Mouse (Mus musculus) left cerebral cortex, postnatal 36 days (tissue): ENCODE results near the gene Fgfr2. TPM values are rescaled to one million over a fixed set of nuclear protein-coding genes. Genes with fewer than 3 reads are reported as not detected.

Source experiments
- DNase-seq, 2 experiments: peaks; one replicate each; pipeline ENCODE4 v3.0.0; 2021 to 2022; ENCODE audit warnings: low spot score in 2 of 2, mixed read lengths in 1 of 2
- intact Hi-C: fragments of 180-260 bp; cut with DNase I; formaldehyde crosslinking; loops from one replicate; pipeline ENCODE4 v1.15.1; 2025
- total RNA-seq, 2 experiments: library from RNA; stranded (reverse); gene quantifications; 2 replicates each; pipeline ENCODE4 v1.2.3; 2021

Gene Fgfr2
- total RNA-seq, 2 experiments from 2014 or later, result 41.6 to 46.6 TPM

DNA sequence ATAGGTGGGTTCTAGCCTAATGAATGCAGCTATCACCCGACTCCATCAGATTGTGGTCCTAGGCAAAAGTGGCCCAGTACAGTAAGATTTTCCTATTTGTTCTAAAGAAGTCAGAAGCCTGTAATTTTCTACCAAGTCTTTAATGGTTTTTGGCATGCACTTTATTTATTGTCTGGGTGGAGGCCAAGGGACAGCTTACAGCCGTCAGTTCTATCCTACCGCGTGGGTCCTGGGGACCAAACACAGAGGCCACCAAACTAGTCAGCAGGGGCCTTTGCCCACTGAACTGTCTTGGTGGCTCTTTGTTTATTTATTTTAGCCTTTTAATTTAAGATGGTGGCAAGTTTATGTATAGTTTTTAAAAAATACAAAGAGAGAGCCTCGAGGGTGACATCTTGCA lies 2544.5 kb downstream of the Fgfr2 start:
- DNase-seq, result no peak
- intact Hi-C loops, result no loop called here

DNA sequence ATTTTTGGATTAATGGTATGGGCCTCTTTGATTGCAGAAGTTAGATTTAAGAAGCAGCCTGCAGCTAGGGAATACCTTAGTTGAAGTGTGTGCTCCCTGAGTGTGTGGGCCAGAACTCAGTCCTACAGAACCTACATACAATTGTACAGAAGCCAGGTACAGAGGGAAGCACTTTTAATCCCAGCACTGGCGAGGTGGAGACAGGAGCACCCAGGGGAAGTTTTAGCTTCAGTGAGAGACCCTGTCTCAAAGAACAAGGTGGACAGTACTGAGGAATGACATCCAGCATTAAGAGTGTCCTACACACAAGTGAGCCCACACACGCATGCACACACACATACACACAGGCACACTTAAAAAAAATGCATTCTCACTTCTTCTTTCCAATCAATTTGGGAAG lies 2545.1 kb downstream of the Fgfr2 start:
- intact Hi-C loops, result no loop called here
- DNase-seq, result no peak

DNA sequence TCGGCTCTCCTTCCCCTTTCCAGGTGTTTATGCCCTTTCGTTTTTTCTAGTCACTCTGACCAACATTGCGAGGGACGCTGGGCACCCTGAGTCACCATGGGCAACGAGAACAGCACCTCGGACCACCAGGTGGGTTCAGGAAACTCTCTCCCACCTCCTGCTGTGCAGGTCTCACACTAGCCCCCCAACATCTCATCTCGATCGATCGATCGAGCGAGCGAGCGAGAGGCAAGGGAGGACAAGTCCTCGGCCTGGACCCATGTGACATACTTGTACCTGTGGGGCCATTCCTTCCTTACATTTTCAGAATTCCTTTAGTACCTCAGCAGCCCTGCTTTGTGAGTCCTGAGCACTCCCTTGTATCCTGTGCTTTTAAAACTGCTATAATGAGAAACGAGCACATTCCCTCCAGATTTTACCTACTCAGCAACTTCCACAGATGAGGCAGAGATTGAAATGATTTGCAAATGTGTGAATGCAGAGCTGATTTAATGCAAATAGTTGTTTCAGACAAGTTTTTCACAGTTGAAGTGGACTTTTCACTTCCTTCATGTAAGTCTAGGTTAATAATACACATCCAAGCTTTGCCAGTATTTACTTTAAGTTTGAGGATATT lies 2545.7 kb downstream of the Fgfr2 start, which contains the start of gene Tacc2:
Tacc2 (plus strand) TSS at position 51 of the 616 bp plus-strand sequence.
- DNase-seq, result no peak
- intact Hi-C loops, result no loop called here

DNA sequence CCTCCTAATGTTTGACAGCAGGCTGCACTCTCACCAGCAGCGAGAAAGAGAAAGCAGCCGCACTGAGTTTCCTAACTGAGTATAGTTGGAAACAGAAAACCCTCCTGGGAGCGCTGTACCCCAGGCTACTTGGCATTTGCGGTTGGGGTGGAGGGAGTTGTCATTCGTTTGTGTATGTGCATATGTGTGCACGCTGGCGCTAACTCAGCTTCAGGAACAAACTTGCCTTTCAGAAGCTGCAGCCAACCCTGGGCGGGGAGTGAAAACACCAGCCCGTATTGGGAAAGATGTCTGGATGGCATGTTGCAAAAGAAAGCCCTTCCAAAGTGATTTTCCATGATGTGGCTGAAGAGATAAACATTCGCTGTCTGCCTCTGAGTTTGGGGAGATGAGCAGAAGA lies 2546.2 kb downstream of the Fgfr2 start:
- intact Hi-C loops, result no loop called here
- peak in 1 of 2 experiments; percentile 18 for DNase-seq

DNA sequence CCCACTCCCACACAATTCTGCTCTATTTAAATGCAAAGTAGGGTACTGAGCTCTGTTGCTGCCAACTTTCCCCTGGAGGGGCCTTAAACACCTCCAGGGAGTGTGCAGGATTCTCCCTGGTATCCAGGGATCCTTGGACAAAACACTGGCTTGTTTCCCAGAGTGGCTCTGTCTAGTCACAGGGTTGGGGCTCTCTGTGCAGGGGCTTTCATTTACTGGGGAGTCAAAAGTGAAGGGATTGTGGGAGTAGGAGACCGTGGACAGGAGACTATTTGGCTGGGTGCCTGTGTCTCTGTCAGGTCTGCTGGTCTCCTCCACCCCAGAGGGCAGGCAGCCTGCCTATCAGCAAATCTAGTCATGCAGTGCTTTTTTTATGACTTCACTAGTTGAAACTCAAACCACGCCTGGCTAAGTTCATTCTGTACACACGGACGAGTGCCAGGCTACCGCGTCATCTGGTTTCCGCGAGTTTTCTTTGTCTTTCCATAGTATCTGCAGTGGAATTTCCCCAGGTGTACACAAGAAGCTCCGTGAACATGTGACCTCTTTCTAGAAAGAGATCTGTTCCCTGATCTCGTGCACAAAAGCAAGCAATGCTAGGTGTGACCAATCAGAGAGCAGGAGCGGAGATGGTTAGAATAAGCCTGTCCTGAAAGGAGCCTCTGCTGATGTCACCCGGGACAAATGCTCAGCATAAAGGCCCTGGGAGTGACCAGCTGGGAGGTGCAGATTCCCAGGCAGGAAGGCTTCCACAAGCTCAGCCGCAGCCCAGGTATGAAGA lies 2548.7 kb downstream of the Fgfr2 start:
- DNase-seq, result no peak
- intact Hi-C loops, result no loop called here

DNA sequence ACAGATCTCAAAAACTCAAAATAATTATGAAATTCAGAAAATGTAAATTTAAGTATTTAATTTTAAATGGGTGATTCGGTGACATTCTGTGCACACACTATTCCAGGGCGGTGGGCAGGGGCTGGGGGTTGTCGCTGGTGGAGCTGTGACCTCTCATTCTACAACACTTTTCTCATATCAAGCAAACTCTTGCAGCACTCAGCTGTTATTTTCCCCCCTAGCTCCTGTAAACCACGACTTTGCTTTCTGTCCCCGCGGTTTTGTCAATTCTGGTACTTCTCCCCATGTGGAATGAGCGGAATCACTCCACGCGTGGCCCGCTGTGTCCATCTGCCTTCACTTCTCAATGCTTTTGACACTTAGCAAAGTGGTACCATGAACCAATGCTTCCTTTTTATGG lies 2549.4 kb downstream of the Fgfr2 start:
- intact Hi-C loops, result no loop called here
- no peak for DNase-seq

DNA sequence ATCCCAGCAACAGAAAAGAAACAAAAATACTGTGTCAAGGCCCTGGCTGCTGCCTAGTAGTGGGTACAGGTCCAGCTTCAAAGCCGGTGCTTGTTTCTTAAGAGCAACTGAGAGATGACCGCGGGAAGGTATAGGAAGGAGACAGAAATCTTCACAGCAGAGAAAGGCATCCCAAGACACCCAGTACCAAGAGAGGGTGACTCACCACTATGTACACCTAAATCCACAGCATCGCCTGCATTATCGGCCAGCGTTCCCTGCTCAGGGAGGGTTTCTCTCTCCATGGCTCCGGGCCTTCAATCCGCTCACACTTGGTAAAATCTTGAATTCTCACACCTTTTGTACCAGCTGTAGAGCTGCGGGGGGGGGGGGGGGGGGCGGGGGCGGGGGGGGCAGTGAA lies 2550.3 kb downstream of the Fgfr2 start, which contains the start of gene Nsmce4a:
Nsmce4a (minus strand) TSS at position 298 of the 400 bp plus-strand sequence.
- DNase-seq, result no peak
- intact Hi-C loops, result no loop called here

DNA sequence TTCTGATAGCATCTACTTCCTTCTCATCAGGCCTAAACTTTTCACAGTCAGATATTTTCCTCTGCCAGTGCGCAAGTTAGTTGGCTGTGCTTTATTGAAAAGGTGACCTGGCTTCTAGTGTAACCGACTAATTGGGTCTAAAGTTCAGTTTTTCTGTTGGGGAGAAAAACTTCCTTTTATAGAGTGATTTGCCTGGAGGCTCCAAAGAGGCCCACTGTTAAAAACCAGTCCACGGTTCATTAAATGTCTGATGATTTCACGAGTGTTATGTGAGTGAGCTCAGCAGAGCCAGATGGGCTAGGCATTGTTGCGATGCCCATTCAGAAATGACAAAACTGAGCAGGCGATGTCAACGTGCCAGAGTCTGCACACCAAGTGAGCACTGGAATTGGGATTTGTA lies 2552.7 kb downstream of the Fgfr2 start:
- intact Hi-C loops, result no loop called here

DNA sequence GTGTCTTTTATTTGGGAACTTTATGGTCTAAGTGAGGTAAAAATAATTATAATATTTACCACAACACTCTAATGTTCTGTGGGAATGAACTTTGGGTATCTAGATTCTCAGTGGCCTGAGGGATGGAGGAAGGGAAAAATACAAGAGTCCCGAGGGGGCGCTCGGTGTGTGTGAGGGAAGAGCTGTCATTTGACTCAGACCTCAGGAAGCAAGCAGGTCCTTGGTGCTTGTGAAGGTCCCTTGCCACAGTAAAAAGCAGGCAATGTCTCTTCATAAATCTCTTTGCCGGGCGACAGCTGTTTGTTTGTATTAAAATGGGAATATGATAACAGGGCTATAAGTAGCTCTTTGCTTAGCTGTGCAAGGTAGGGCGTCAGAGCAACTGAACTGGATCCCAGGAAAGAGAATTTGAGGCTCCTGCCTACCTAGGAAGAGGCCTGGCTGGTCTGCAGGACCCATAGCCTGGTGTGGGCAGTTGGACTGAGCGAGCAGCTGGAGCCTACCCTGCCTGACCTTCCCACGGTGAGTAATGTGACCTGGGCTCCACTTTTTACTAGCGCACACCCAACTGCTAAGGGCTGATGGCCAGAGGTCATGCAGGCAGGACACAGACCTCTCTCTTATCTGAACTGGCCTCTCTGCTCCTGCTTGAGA lies 2554.2 kb downstream of the Fgfr2 start:
- intact Hi-C loops, result no loop called here
- DNase-seq, result no peak

More for the DNA sequence above, 2552.7 kb downstream of the Fgfr2 start:
- DNase-seq, result no peak

DNA sequence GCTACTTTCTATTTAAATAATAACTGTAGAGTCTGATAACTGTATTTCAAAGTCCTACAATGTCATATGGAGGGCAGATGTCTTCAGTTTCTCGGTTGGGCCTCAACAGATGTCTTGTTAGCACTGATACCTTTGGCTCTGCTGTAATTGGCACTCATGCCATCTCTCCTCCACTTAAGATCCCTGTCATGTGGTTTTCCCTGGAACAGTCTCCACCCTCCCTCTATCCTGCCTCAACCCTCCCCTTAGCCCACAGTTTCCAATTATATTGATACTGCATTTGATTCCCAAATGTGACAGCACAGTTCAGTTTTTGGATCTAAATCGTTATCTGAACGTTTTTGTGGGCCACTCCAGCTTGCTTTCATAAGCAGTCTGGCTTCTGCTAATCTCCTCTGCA lies 2558.6 kb downstream of the Fgfr2 start:
- DNase-seq, result no peak
- intact Hi-C loops, result no loop called here

DNA sequence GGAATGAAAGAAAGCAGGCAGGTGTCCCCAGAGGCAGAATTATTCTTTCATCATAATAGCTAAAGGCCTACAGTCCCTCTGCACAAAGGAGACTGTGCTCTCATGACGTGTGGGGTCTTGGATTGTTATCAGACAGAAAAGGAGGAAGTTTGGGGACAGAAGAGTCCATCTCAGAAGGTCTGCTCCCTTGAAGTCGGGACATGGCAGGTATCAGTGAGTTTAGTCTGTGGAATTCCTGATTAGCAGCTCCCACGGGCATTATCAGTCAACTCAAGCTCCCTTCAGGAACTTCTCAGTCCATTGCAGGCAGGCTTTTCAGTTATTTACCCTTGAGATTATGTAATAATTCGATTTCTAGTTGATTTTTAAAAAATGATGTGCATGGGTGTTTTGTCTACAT lies 2559.3 kb downstream of the Fgfr2 start:
- intact Hi-C loops, result no loop called here
- no peak for DNase-seq

DNA sequence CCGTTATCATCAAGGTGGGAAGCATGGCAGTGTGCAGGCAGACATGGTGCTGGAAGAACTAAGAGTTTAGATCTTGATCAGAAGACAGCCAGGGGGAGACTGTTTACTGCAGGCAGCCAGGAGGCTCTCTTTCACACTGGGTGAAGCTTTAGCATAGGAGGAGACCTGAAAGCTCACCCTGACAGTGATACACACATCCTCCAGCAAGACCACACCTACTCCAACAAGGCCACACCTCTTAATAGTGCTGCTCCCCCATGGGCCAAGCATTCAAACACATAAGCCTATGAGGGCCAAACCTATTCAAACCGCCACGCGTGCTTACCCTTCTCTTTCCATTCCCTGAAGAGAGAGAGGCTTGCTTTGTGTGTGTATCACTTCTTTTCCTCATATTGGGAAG lies 2559.9 kb downstream of the Fgfr2 start:
- intact Hi-C loops, result no loop called here
- no peak for DNase-seq

DNA sequence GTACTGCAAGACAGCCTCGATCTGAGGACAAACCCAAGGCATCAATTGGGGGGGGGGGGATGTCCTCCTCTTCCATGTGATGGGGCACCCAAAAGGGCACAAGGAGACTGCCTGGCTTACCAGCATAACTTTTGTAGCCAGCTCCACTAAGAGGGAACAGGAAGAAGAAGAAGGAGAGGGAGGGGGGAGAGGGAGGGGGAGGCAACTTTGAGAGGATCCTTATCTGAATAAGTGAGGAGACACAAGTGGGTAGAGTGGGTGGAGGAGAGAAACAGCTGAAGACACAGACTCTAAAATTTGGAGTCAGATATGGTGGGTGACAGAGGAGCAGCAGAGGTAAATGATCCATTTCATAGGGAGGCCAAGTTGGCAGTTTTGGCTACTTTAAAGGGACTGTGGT lies 2562.2 kb downstream of the Fgfr2 start:
- intact Hi-C loops, result no loop called here
- DNase-seq, result no peak

DNA sequence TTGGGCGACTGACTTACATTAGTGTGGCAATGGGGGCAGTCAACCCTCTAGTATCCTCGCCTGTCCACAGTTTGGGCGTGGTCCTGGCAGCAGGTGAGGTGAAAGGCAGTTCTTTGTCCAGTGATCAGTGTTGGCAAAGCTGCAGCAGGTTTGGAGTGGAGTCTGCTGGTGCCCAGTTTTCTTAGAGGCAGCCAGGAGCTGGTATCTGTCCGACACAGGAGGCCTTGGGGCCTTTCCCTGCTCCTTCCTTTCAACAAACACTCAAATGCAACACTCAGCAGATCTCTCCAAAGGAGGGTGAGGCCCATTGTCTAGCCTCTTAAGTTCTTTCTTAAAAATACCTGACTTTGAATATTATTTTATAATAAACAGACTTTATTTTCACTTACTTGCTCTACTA lies 2564.6 kb downstream of the Fgfr2 start:
- no peak for DNase-seq
- intact Hi-C loops, result no loop called here

DNA sequence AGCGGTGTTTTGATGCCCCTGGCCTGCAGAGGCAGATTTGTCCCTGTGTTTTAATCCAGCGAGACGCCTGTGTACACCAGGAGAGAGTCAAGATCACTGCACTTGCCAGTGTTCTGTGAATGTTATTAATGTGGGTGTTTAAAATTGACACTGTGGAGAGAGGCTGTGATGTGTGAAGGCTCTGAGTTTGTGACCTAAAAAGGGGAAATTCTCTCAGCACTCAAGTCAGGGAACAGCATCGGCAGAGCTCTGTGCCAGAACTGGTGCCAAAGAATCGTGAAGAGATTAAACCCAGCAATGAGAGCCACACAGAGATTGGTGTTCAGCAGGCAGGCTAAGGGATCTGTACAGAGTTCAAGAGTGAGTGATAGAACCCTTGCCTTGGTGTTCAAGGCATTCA lies 2567.6 kb downstream of the Fgfr2 start:
- intact Hi-C loops, result no loop called here
- no peak for DNase-seq

DNA sequence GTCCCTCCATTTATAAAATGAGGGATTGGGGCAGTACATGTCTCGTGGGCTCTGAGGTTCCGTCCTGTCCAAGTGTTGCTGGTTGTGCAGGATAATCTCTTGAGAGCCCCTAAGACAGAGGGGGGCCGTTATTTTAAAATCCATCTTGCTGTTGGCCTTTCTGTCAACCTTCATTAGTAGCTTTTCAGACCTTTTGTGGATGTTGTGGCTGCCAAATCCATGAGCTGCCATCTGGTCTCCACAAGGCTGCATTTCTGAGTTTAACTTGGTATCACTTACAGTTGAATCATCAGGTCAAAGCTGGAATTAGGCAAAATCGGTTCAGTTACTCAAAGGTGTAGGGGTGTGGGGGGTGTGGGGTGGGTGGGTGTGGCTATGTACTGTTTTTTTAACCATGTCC lies 2569.8 kb downstream of the Fgfr2 start:
- no peak for DNase-seq
- intact Hi-C loops, result no loop called here

DNA sequence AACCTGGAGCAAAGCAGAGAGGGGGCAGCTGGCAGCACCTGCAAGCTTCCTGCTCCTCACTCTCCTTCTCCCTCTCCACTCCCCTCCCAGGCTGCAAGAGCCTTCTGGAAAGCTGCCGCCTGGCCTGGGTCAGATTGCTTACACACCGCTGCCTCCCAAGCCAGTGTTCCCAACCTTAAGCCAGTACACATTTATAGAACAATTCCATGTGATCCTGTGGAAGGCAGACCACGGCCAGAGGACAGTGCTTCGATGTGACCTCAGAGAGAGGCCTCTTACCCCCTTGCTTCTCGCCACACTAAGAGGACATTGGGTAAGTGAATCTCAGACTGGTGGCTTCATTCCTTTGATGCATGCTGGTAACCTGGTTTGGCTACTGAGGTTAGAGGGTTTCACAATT lies 2570.4 kb downstream of the Fgfr2 start:
- no peak for DNase-seq
- intact Hi-C loops, result no loop called here

DNA sequence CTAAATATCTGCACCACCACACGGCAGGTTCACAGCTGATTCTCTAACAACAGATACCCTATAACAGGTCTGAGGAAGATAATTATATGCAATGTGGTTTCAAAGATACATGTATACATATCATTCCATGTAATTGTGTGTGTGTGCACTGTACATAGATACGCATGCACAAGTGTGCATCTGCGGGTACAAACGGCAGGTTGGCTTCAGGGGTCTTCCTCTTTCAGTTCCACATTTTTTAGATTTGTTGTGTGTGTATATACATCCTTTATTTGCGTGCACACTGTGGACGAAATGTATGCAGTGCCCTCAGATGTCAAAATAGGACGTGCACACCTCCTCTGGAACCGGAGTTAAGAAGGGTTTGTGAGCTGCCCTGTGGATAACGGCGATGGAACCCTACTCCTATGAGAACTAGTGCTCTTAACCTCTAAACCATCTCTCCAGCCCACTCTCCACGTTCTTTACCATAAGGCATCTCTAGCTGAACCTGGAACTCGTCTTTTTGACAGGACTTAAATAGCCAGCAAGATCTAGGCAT lies 2575.4 kb downstream of the Fgfr2 start:
- no peak for DNase-seq
- intact Hi-C loops, result loop anchor here (5.0 kb wide), 2 partner anchors 55 to 135 kb away; no protein-coding TSS in a partner anchor

DNA sequence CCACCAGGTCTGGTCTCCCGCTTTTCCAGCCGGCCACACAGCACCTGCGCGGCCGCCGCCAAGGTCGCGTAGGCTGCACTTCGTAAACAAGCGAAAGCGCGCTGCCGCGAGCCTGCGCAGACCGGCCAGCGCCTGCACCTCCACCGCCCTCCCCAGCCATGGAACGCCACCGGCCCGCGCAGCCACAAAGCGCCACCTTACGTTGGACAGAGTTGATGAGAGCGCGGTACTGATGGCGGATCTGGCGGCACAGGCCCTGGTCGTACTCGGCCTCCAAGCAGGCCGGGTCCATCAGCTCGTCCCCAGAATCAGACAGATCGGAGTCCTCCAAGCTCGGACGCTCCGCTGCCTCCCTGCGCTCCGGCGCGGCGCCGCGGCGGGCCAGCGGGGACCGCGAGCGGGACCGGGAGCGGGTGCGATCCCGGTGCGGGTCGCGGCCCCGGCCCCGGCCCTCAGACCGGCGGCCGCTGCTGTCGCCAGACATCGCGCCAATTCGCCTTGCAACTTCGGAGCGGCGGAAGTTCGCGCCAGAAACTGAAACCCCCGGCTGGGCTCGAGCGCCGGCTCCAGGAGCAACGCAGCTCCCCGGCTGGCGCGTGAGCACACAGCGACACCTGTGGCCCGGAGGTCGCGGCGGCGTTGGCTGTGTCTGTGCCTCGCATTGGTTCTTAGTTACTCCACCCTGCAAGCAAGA lies 2576.2 kb downstream of the Fgfr2 start:
- DNase-seq, result peak; percentile 90 to 94
- intact Hi-C loops, result loop anchor here (1.0 to 5.0 kb wide), 3 partner anchors 28 to 135 kb away; no protein-coding TSS in a partner anchor

DNA sequence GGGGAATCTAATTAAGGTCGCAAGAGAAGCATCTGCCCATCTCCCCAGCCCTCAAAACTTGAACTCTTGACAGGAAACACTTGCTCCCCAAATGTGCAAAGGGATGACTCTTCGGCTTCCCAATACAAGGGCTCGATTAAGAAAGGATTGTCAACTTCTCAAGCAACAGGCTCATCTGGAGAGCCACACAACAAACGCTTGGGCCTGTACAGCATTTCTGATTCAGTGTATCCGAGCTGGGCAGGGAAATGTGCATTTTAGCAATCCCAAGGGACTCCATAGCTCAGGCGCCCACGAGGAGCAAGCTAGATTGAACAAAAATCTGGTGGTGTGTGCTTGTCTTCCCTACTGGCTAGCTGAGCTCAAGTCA lies 2576.7 kb downstream of the Fgfr2 start:
- intact Hi-C loops, result loop anchor here (1.0 to 5.0 kb wide), 3 partner anchors 27 to 136 kb away; no protein-coding TSS in a partner anchor
- DNase-seq, result no peak
